Mouse (Mus musculus): ENCODE data around the gene Kcnb1. TPM values are rescaled to one million over a fixed set of nuclear protein-coding genes. Genes with fewer than 3 reads are reported as not detected.

Kcnb1 gene
- polyA plus RNA-seq, 1 experiment from 2014 or later = 1.1 TPM

DNA sequence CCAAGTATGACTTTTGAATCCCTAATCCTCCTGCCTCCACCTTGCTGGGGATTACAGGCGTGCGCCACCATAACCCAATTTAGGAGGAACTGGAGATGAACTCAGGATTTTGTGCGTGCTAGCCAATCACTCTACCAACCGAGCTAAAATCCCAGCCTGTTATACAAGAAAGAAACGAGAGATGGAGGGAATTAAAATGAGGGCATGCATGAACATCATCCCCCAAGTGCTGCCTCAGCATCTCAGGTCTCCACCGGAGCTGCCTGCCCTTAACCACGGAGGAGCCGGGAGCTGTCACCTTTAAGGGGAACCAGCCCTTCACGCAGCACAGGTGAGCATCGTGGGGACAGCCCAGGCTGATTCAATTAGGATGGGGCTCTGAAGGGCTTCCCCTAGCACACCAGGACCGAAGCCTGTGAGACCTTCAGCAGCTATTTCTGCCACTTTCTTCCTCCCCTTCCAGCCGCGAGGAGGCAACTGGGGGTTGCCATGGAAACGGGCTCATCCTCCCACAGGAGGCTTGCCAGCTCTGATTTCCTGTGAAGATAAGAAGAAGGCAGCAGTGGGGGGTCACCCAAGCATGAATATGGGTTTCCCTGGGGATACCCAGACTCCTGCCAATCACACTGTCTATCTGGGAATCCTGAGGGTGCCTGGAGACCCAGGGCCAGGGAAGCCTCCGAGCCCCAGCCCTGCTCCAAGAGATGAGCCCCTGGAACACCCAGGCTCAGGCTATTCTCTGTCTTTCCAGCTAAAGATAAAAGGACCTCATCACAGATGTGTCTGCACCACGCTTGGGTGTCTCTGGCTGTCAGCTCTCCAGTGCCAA lies 11.7 kb upstream of the Kcnb1 start:
- no peak overlapping the region for H3K27ac ChIP-seq
- no peaks in the 10 kb centered on the region for H3K4me1 ChIP-seq (replicated peaks)
- no peaks in the 10 kb centered on the region for H3K9me3 ChIP-seq
- 44% methylated on average over 16 of the region's 16 CpGs for WGBS
- H3K4me3 ChIP-seq (replicated peaks) = no peak overlapping the region
- H3K27me3 ChIP-seq (replicated peaks) = no peaks in the 10 kb centered on the region
- no peak overlapping the region for H3K9ac ChIP-seq
- no peak overlapping the region for H3K4me2 ChIP-seq (replicated peaks)
- no peak for ATAC-seq
- H3K36me3 ChIP-seq = no peaks in the 10 kb centered on the region

GRCm38 (mm10) chr2:167198660-167199427 lies 8.9 kb upstream of the Kcnb1 start:
- H3K4me1 ChIP-seq (replicated peaks) = no peaks in the 10 kb centered on the region
- no peaks in the 10 kb centered on the region for H3K9me3 ChIP-seq
- no peak for ATAC-seq
- H3K4me2 ChIP-seq (replicated peaks) = no peak overlapping the region
- H3K36me3 ChIP-seq = no peaks in the 10 kb centered on the region
- no peak overlapping the region for H3K27ac ChIP-seq
- H3K9ac ChIP-seq = no peak overlapping the region
- WGBS = 38% methylated on average over 13 of the region's 13 CpGs
- H3K4me3 ChIP-seq (replicated peaks) = no peak overlapping the region
- H3K27me3 ChIP-seq (replicated peaks) = no peaks in the 10 kb centered on the region

DNA sequence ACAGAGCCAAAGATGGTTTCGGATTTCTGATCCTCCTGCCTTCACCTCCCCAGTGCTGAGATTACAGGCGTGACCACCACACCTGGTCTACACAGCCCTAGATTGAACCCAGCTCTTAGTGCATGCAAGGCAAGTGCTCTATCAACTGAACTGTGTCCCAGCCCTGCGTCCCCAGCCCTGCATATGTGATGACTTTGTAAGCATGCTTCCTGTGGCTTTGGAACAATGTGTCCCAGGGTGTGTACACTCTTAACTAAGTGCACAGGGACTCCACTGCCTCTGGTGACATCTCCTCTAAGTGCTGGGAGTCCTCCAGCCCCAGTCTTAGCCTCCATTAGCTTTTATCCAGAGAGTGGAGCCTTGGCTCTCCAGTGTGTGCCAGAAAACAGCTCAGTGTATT lies 3.4 kb upstream of the Kcnb1 start:
- 83% methylated on average over 3 of the region's 3 CpGs for WGBS
- H3K9ac ChIP-seq = no peak overlapping the region
- no peak overlapping the region for H3K4me3 ChIP-seq (replicated peaks)

GRCm38 (mm10) chr2:167189291-167190075 lies 472 bp downstream of the Kcnb1 start:
- WGBS = 2% methylated on average over 40 of the region's 91 CpGs
- Histone ChIP-seq H3K4me3 (replicated peaks) (peak overlapping the region; percentile 52), H3K36me3 (no peaks in the 10 kb centered on the region), H3K9ac (peak overlapping the region; percentile 36; the same call in 1 of the 2 replicates), H3K27me3 (replicated peaks) (peaks cover 49% of the 10 kb centered on the region), H3K4me1 (replicated peaks) (peaks cover 19% of the 10 kb centered on the region), H3K4me2 (replicated peaks) (peak overlapping the region; percentile 90), H3K27ac (peak overlapping the region; percentile 62; the same call in 1 of the 2 replicates), H3K9me3 (no peaks in the 10 kb centered on the region)
- ATAC-seq = peak; percentile 51

More for the DNA sequence above, 3.4 kb upstream of the Kcnb1 start:
- Histone ChIP-seq H3K27ac (no peak overlapping the region), H3K36me3 (no peaks in the 10 kb centered on the region), H3K4me1 (replicated peaks) (peaks cover 16% of the 10 kb centered on the region), H3K27me3 (replicated peaks) (peaks cover 30% of the 10 kb centered on the region), H3K9me3 (no peaks in the 10 kb centered on the region), H3K4me2 (replicated peaks) (no peak overlapping the region)
- no peak for ATAC-seq

GRCm38 (mm10) chr2:167188315-167189207 lies 1.4 kb downstream of the Kcnb1 start:
- peak; percentile 87 for ATAC-seq
- Histone ChIP-seq H3K4me3 (replicated peaks) (peak overlapping the region; percentile 52), H3K9me3 (no peaks in the 10 kb centered on the region), H3K27ac (no peak overlapping the region; the same call in 1 of the 2 replicates), H3K27me3 (replicated peaks) (peaks cover 49% of the 10 kb centered on the region), H3K4me1 (replicated peaks) (peaks cover 19% of the 10 kb centered on the region), H3K9ac (no peak overlapping the region), H3K36me3 (no peaks in the 10 kb centered on the region), H3K4me2 (replicated peaks) (peak overlapping the region; percentile 90)
- WGBS = 9% methylated on average over 80 of the region's 83 CpGs

- Histone ChIP-seq H3K27ac (no peak overlapping the region), H3K36me3 (no peaks in the 10 kb centered on the region), H3K9me3 (no peaks in the 10 kb centered on the region), H3K27me3 (replicated peaks) (peaks cover 49% of the 10 kb centered on the region), H3K9ac (no peak overlapping the region), H3K4me1 (replicated peaks) (peaks cover 19% of the 10 kb centered on the region), H3K4me3 (replicated peaks) (no peak overlapping the region), H3K4me2 (replicated peaks) (no peak overlapping the region)
- ATAC-seq = no peak
- 87% methylated on average over 5 of the region's 5 CpGs for WGBS
These were observed 2.8 kb downstream of the Kcnb1 start for GRCm38 (mm10) chr2:167187119-167187518.

DNA sequence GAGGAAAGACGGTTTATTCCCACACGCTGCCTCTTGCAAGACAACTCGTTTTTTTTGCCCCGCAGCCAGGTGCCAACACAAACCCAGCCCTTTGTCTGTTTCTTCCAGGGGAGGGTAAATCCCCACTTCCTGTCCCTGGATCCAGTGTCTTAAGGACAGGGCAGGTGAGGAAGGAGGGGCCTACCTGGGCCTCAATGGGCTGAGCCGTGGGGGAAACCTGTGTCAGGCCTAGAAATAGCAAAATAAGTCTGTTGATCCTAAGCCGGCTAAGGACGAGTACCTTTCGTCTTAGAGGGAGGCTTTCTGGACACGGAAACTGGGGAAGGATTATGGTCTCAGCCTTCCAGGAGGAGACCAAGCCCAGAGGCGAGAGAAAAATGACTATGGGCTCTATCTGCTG lies 3.4 kb downstream of the Kcnb1 start:
- WGBS = 49% methylated on average over 10 of the region's 10 CpGs
- ATAC-seq = no peak
- no peaks in the 10 kb centered on the region for H3K9me3 ChIP-seq

DNA sequence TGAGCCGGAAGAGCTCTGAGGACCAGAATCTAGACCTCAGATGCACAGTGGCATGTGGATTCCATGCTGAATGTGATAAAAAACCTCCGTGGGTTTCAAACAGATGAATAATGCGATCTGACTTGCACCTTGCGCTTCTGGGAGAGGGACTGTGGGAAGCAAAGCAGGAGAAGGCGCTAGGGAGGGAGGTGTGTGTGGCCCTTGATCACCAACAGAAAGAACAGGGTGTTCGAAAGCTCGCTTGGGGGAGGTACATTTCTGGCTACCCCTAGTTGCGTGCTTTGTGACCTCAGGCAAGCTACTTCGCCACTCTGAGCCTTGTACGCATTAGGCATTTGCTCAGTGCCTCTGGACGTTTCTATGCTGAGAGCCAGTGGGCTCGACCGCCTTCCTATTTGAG lies 4.0 kb downstream of the Kcnb1 start:
- no peak for ATAC-seq
- Histone ChIP-seq H3K4me1 (replicated peaks) (peaks cover 19% of the 10 kb centered on the region), H3K9me3 (no peaks in the 10 kb centered on the region), H3K9ac (no peak overlapping the region), H3K4me2 (replicated peaks) (no peak overlapping the region), H3K4me3 (replicated peaks) (no peak overlapping the region), H3K27ac (no peak overlapping the region), H3K27me3 (replicated peaks) (peaks cover 39% of the 10 kb centered on the region), H3K36me3 (no peaks in the 10 kb centered on the region)
- WGBS = 58% methylated on average over 13 of the region's 13 CpGs

More for the DNA sequence above, 3.4 kb downstream of the Kcnb1 start:
- Histone ChIP-seq H3K9ac (no peak overlapping the region), H3K4me1 (replicated peaks) (peaks cover 19% of the 10 kb centered on the region), H3K4me2 (replicated peaks) (no peak overlapping the region), H3K36me3 (no peaks in the 10 kb centered on the region), H3K27me3 (replicated peaks) (peaks cover 44% of the 10 kb centered on the region), H3K27ac (no peak overlapping the region), H3K4me3 (replicated peaks) (no peak overlapping the region)

- no peak overlapping the region for H3K4me3 ChIP-seq (replicated peaks)
- peaks cover 33% of the 10 kb centered on the region for H3K27me3 ChIP-seq (replicated peaks)
- H3K4me2 ChIP-seq (replicated peaks) = no peak overlapping the region
- peaks cover 17% of the 10 kb centered on the region for H3K4me1 ChIP-seq (replicated peaks)
- no peak overlapping the region for H3K9ac ChIP-seq
- WGBS = 76% methylated on average over 2 of the region's 2 CpGs
- ATAC-seq = no peak
- H3K36me3 ChIP-seq = no peaks in the 10 kb centered on the region
- no peaks in the 10 kb centered on the region for H3K9me3 ChIP-seq
- H3K27ac ChIP-seq = no peak overlapping the region
These were observed 4.5 kb downstream of the Kcnb1 start for GRCm38 (mm10) chr2:167185432-167185831.

- H3K36me3 ChIP-seq = no peaks in the 10 kb centered on the region
- H3K27ac ChIP-seq = no peak overlapping the region
- no peak overlapping the region for H3K9ac ChIP-seq
- H3K9me3 ChIP-seq = no peaks in the 10 kb centered on the region
- peaks cover 4% of the 10 kb centered on the region; the same call in 1 of the 2 replicates for H3K27me3 ChIP-seq (replicated peaks)
- ATAC-seq = no peak
- no peak overlapping the region for H3K4me2 ChIP-seq (replicated peaks)
- no peaks in the 10 kb centered on the region for H3K4me1 ChIP-seq (replicated peaks)
- 85% methylated on average over 14 of the region's 14 CpGs for WGBS
- H3K4me3 ChIP-seq (replicated peaks) = no peak overlapping the region
These were observed 8.1 kb downstream of the Kcnb1 start for GRCm38 (mm10) chr2:167181662-167182389.

DNA sequence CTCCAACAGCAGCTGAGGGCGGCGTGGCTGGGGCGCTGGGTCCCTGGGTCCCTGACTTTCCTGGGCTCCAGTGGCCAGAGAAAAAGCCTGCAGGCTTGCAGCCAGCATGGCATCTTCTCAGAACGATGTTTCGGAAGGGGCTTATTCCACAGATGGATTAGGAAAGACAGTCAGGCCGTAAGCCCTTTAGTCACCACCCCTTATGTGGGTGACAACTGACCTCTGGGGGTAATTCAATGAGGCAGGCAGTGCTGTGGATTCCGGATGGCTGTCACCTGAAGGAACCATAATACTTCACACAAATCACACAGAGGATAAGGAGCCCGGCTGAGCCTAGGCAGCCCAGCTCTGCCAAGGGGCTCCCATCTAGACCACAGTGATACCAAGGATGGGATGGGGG lies 8.9 kb downstream of the Kcnb1 start:
- no peak for ATAC-seq

More for the DNA sequence above, 8.9 kb downstream of the Kcnb1 start:
- H3K4me3 ChIP-seq (replicated peaks) = no peak overlapping the region
- H3K9me3 ChIP-seq = no peaks in the 10 kb centered on the region
- H3K27ac ChIP-seq = no peak overlapping the region
- no peak overlapping the region for H3K9ac ChIP-seq
- no peaks in the 10 kb centered on the region for H3K4me1 ChIP-seq (replicated peaks)
- no peak overlapping the region for H3K4me2 ChIP-seq (replicated peaks)
- H3K36me3 ChIP-seq = no peaks in the 10 kb centered on the region
- 77% methylated on average over 8 of the region's 8 CpGs for WGBS
- no peaks in the 10 kb centered on the region for H3K27me3 ChIP-seq (replicated peaks)
